Mouse (Mus musculus) megakaryocyte progenitor cell, adult 5-6 weeks (primary cell): ENCODE measurements around the gene Vmn2r60. TPM values are rescaled to one million over a fixed set of nuclear protein-coding genes. Genes with fewer than 3 reads are reported as not detected.

Source experiments
- ATAC-seq: replicated peaks from 2 replicates; pipeline ENCODE4 v1.8.0; 2016; ENCODE audit warnings: mild to moderate bottlenecking, moderate TSS enrichment, inconsistent platforms; ENCODE audit not compliant: poor library complexity
- total RNA-seq, 2 experiments: library from RNA; stranded (forward) in 1 of 2; stranded (reverse) in 1 of 2; fragments of 157-497, 149-512 nt in 1 of 2; fragments of 200-1000 nt in 1 of 2; gene quantifications; 2 replicates each; pipeline versions ENCODE4 v1.2.3 to v1.2.4; 2015 to 2017

Vmn2r60 gene
- total RNA-seq (2015) = 0.02 TPM in 1 of 2 replicates, not detected in the other
- total RNA-seq (2017) = not detected in 2 replicates

- no peak for ATAC-seq
Observed at GRCm38 (mm10) chr7:42107470-42107869, at the start of gene Vmn2r60. Gene Vmn2r60 (plus strand): TSS chr7:42107770.

- no peak for ATAC-seq
Observed at GRCm38 (mm10) chr7:42058923-42059322, 48.6 kb upstream of the Vmn2r60 start, which contains the start of gene Vmn2r59. Gene Vmn2r59 (minus strand): TSS chr7:42059023.

- ATAC-seq = peak; percentile 57
Observed at GRCm38 (mm10) chr7:42107061-42107460, 509 bp upstream of the Vmn2r60 start.

Other genes with a start within 250 kb of the Vmn2r60 start
- gene Vmn2r58, start 235.1 kb upstream of the Vmn2r60 start, total RNA-seq (2015) = not detected in 2 replicates
- gene Vmn2r58, start 235.1 kb upstream of the Vmn2r60 start, total RNA-seq (2017) = not detected in 2 replicates
- not detected in 2 replicates for gene Vmn2r59, start 48.7 kb upstream of the Vmn2r60 start, total RNA-seq (2015)
- not detected in 2 replicates for gene Vmn2r59, start 48.7 kb upstream of the Vmn2r60 start, total RNA-seq (2017)
- not detected in 2 replicates for gene Vmn2r61, start 152.3 kb downstream of the Vmn2r60 start, total RNA-seq (2015)
- not detected in 2 replicates for gene Vmn2r61, start 152.3 kb downstream of the Vmn2r60 start, total RNA-seq (2017)